Mouse (Mus musculus) intestine, embryonic 16.5 days (tissue): ENCODE measurements at regions not wholly inside any gene's neighbourhood (a gene's known extent, or its start where the extent isn't known, plus 50 kb on each side); places are given as distances from the start of the nearest gene placed in this dataset.

Source experiments
- ATAC-seq: fragments of 200-750 bp; cut with Nextera tagmentation; 2 replicates; pipeline ENCODE4 v1.8.0; 2017; ENCODE audit warnings: moderate TSS enrichment, moderate library complexity
- H3K27ac ChIP-seq: fragments of 300-500 bp; sonication (generic); 2 replicates; pipeline ENCODE4 v1.5.1; 2014; ENCODE audit warnings: mild to moderate bottlenecking, low read length
- H3K27me3 ChIP-seq: fragments of 300-500 bp; sonication (generic); replicated peaks from 2 replicates; pipeline ENCODE4 v1.6.1; 2014; ENCODE audit warnings: low read length, control low read depth, mixed read lengths; ENCODE audit not compliant: control insufficient read depth, insufficient read depth
- H3K36me3 ChIP-seq: fragments of 300-500 bp; sonication (generic); 2 replicates; pipeline ENCODE4 v1.6.1; 2014; ENCODE audit warnings: low read length, control low read depth; ENCODE audit not compliant: control insufficient read depth, insufficient read depth
- H3K4me1 ChIP-seq: fragments of 300-500 bp; sonication (generic); 2 replicates; pipeline ENCODE4 v1.6.1; 2014; ENCODE audit warnings: low read length, control low read depth, mixed read lengths; ENCODE audit not compliant: control insufficient read depth, insufficient read depth
- H3K4me2 ChIP-seq: fragments of 300-500 bp; sonication (generic); 2 replicates; pipeline ENCODE4 v1.6.1; 2014; ENCODE audit warnings: low read depth, low read length, control low read depth
- H3K4me3 ChIP-seq: fragments of 300-500 bp; sonication (generic); 2 replicates; pipeline ENCODE4 v1.5.1; 2014; ENCODE audit warnings: mild to moderate bottlenecking, low read length
- H3K9ac ChIP-seq: fragments of 300-500 bp; sonication (generic); 2 replicates; pipeline ENCODE4 v1.6.1; 2014; ENCODE audit warnings: low read depth, low read length
- H3K9me3 ChIP-seq: fragments of 300-500 bp; sonication (generic); 2 replicates; pipeline ENCODE4 v1.6.1; 2016; ENCODE audit warnings: low read length, control low read depth; ENCODE audit not compliant: control insufficient read depth
- WGBS: fragments of 180-500 bp; shearing (Covaris S2); extraction: QIAGEN DNeasy Blood & Tissue Kit; methylation state at CpG from one replicate; pipeline ENCODE4 v1.1.7; 2014; 5-methylcytosine and 5-hydroxymethylcytosine counted together

GRCm38 (mm10) chr1:126980311-126980710 is 149.7 kb upstream of the Nckap5 start:
- Histone ChIP-seq H3K4me2 (no peak overlapping the region), H3K4me3 (no peak overlapping the region), H3K27ac (no peak overlapping the region), H3K9me3 (no peaks in the 10 kb centered on the region), H3K9ac (no peak overlapping the region), H3K27me3 (no peaks in the 10 kb centered on the region), H3K4me1 (no peaks in the 10 kb centered on the region), H3K36me3 (no peaks in the 10 kb centered on the region)
- WGBS: 93% methylated on average over 14 of the region's 14 CpGs
- ATAC-seq: no peak

GRCm38 (mm10) chr1:126973871-126974270 is 143.3 kb upstream of the Nckap5 start:
- Histone ChIP-seq H3K9ac (no peak overlapping the region), H3K9me3 (no peaks in the 10 kb centered on the region), H3K4me3 (no peak overlapping the region), H3K36me3 (no peaks in the 10 kb centered on the region), H3K4me2 (no peak overlapping the region), H3K27ac (no peak overlapping the region), H3K4me1 (no peaks in the 10 kb centered on the region), H3K27me3 (no peaks in the 10 kb centered on the region)
- 81% methylated on average over 1 of the region's 1 CpGs for WGBS
- no peak for ATAC-seq

- 51% methylated on average over 10 of the region's 10 CpGs for WGBS
- H3K27me3 ChIP-seq: no peaks in the 10 kb centered on the region
- no peak for ATAC-seq
- H3K4me3 ChIP-seq: no peak overlapping the region
- no peak overlapping the region for H3K27ac ChIP-seq
- H3K36me3 ChIP-seq: no peaks in the 10 kb centered on the region
- no peak overlapping the region for H3K4me2 ChIP-seq
- no peak overlapping the region for H3K9ac ChIP-seq
- H3K9me3 ChIP-seq: no peaks in the 10 kb centered on the region
- no peaks in the 10 kb centered on the region for H3K4me1 ChIP-seq
Measured at GRCm38 (mm10) chr1:126971777-126972421, 141.3 kb upstream of the Nckap5 start.

GRCm38 (mm10) chr1:126971118-126971517 is 140.5 kb upstream of the Nckap5 start:
- H3K4me3 ChIP-seq: no peak overlapping the region
- no peak overlapping the region for H3K9ac ChIP-seq
- H3K36me3 ChIP-seq: no peaks in the 10 kb centered on the region
- H3K27me3 ChIP-seq: no peaks in the 10 kb centered on the region
- ATAC-seq: no peak
- no peak overlapping the region for H3K27ac ChIP-seq
- H3K4me2 ChIP-seq: no peak overlapping the region
- no peaks in the 10 kb centered on the region for H3K9me3 ChIP-seq
- H3K4me1 ChIP-seq: no peaks in the 10 kb centered on the region
- 54% methylated on average over 1 of the region's 1 CpGs for WGBS

GRCm38 (mm10) chr1:126966394-126966793 is 135.8 kb upstream of the Nckap5 start:
- no peaks in the 10 kb centered on the region for H3K36me3 ChIP-seq
- no peak overlapping the region for H3K4me3 ChIP-seq
- no peak overlapping the region for H3K9ac ChIP-seq
- no peak overlapping the region for H3K4me2 ChIP-seq
- H3K27me3 ChIP-seq: no peaks in the 10 kb centered on the region
- no peak for ATAC-seq
- H3K4me1 ChIP-seq: no peaks in the 10 kb centered on the region
- H3K9me3 ChIP-seq: no peaks in the 10 kb centered on the region
- H3K27ac ChIP-seq: no peak overlapping the region

- WGBS: 62% methylated on average over 12 of the region's 12 CpGs
- Histone ChIP-seq H3K4me3 (no peak overlapping the region), H3K27ac (no peak overlapping the region), H3K4me1 (no peaks in the 10 kb centered on the region), H3K4me2 (no peak overlapping the region), H3K36me3 (no peaks in the 10 kb centered on the region), H3K9me3 (no peaks in the 10 kb centered on the region), H3K9ac (no peak overlapping the region), H3K27me3 (no peaks in the 10 kb centered on the region)
- no peak for ATAC-seq
Measured at GRCm38 (mm10) chr1:126955839-126956720, 125.5 kb upstream of the Nckap5 start.

GRCm38 (mm10) chr1:126947860-126948259 is 117.3 kb upstream of the Nckap5 start:
- no peak overlapping the region for H3K4me3 ChIP-seq
- no peaks in the 10 kb centered on the region for H3K9me3 ChIP-seq
- H3K27ac ChIP-seq: no peak overlapping the region
- WGBS: 91% methylated on average over 1 of the region's 1 CpGs
- no peaks in the 10 kb centered on the region for H3K4me1 ChIP-seq
- no peak overlapping the region for H3K9ac ChIP-seq
- no peak for ATAC-seq
- H3K36me3 ChIP-seq: no peaks in the 10 kb centered on the region
- no peak overlapping the region for H3K4me2 ChIP-seq
- H3K27me3 ChIP-seq: no peaks in the 10 kb centered on the region

- Histone ChIP-seq H3K4me3 (no peak overlapping the region), H3K9ac (no peak overlapping the region), H3K27ac (no peak overlapping the region), H3K9me3 (no peaks in the 10 kb centered on the region), H3K4me2 (no peak overlapping the region), H3K36me3 (no peaks in the 10 kb centered on the region), H3K4me1 (no peaks in the 10 kb centered on the region), H3K27me3 (no peaks in the 10 kb centered on the region)
- no peak for ATAC-seq
- 53% methylated on average over 4 of the region's 4 CpGs for WGBS
Measured at GRCm38 (mm10) chr1:126932658-126933057, 102.1 kb upstream of the Nckap5 start.

- no peak overlapping the region for H3K4me3 ChIP-seq
- no peak overlapping the region for H3K4me2 ChIP-seq
- no peaks in the 10 kb centered on the region for H3K4me1 ChIP-seq
- ATAC-seq: peak; percentile 38; the same call in 1 of the 2 replicates
- no peaks in the 10 kb centered on the region for H3K36me3 ChIP-seq
- H3K27ac ChIP-seq: no peak overlapping the region
- no peaks in the 10 kb centered on the region for H3K27me3 ChIP-seq
- H3K9ac ChIP-seq: no peak overlapping the region
- 1% methylated on average over 6 of the region's 6 CpGs for WGBS
- H3K9me3 ChIP-seq: no peaks in the 10 kb centered on the region
Measured at GRCm38 (mm10) chr1:126931754-126932153, 101.2 kb upstream of the Nckap5 start.
